Mouse (Mus musculus) cerebellum, postnatal 14 days (tissue): ENCODE measurements around the gene Slc35b1.

Experiments used
- DNase-seq, 2 experiments: peaks; one replicate each; pipeline ENCODE4 v3.0.0; 2021; ENCODE audit warnings: mixed read lengths in 2 of 2

The Slc35b1 gene

DNA sequence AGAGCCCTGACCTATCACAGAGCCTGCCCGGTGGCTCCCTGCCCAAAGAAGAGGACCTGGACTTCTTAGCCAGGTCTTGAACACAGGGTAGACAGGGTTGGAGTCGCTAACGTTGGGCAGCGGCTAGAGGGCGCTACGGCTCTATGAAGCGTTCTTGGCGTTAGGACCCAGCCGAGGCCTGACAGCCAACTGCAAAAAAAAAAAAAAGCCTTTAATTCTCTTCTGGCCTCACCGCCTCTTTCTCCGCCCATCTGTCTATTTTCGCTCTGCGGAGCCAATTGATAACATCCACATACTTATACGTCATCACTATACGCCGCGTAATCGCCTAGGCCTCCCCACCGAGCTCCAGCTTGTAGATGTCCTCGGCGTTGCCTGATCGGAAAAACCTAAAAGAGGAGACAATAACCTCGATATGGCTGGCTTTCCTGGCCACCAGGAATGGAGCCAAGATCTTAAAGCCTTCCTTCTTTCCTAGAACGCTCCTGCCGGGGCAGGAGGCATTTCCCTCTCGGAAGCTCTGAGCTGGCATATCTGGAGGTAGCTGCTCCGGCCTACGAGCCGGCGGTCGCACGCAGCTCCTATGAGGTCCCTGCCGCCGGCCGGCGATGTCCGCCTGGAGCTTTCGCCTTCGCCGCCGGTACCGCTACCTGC lies at the start of gene Slc35b1:
TSS of gene Slc35b1 (plus strand) at position 374 of the 654 bp plus-strand sequence.
- DNase-seq = peak; percentile 96

DNA sequence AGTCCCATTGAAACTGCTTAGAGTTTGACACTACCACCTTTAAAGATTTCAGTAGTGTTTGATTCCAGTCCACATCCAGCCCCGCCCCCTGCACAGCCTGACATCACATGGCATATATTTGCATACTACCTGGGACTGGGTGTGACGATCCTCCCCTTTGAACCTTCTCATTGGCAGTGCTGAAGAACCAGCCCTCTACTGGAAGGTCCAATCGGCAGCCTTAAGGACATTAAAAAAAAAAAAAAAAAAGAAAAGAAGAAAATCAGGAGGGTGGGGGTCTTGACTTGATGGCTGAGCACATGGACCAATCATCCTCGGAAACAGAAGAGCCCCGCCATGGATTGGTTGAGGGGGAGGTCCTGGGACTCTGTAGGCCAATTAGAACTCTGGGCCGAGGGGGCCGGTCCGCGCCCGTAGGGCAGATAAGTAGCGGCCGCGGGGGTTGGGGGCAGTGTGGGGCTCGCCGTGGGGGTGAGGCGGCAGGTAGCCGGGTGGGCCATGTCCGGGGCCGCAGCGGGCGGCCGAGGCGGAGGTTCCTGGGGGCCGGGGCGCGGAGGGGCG lies 47.8 kb upstream of the Slc35b1 start, which contains the start of gene Fam117a:
TSS of gene Fam117a (plus strand) at position 451 of the 561 bp plus-strand sequence.
- peak; percentile 77 to 78 for DNase-seq

- DNase-seq = peak; percentile 43 to 55
Observed at GRCm38 (mm10) chr11:95337129-95337813, 47.2 kb upstream of the Slc35b1 start.

GRCm38 (mm10) chr11:95337846-95338342 lies 46.6 kb upstream of the Slc35b1 start:
- no peak for DNase-seq

GRCm38 (mm10) chr11:95339471-95340021 lies 44.9 kb upstream of the Slc35b1 start:
- DNase-seq = no peak

- no peak for DNase-seq
Observed at GRCm38 (mm10) chr11:95340259-95340658, 44.2 kb upstream of the Slc35b1 start.

DNA sequence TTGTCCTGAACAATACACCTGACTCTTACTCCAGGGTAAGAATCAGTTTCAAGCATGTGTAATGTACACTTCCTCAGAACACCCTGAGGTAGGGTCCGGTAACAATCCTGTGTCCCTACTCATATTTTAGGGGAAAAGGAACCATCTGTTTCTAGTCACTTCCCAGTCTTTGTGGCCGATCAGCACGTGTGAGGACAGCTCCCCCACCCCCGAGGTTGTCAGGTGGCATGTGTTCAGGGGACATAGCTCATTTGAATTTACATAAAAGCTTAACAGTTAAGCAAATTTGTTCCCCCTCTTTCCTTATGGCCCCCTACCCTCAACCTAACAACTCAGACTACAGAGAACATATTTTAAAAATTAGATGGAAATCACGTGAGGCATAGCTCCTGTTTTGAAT lies 43.8 kb upstream of the Slc35b1 start:
- no peak for DNase-seq

DNA sequence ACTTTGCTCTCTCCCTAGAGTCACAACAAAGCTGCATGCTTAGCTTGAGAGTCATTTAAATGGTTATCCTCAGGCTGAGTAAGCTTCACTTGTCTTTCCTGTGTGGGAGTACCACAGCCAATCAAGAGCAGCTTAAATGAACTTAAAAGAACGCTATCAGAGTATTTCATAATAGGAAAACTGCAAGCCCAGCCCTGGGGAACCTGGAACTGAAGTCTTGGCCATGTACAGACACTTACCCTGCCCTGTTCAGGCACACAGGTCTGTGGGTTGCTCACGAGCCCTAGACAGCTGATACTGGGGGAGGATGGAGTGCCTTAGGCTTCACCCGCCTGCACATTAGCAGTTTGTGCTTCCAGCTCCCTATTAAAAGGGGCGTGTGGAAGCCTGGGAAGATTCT lies 41.3 kb upstream of the Slc35b1 start:
- no peak for DNase-seq

- DNase-seq = no peak
Observed at GRCm38 (mm10) chr11:95344181-95344580, 40.3 kb upstream of the Slc35b1 start.

- peak in 1 of 2 experiments; percentile 11 for DNase-seq
Observed at GRCm38 (mm10) chr11:95350289-95350688, 34.2 kb upstream of the Slc35b1 start.

GRCm38 (mm10) chr11:95350960-95351359 lies 33.5 kb upstream of the Slc35b1 start:
- DNase-seq = no peak

- DNase-seq = no peak
Observed at GRCm38 (mm10) chr11:95352686-95353085, 31.8 kb upstream of the Slc35b1 start.

DNA sequence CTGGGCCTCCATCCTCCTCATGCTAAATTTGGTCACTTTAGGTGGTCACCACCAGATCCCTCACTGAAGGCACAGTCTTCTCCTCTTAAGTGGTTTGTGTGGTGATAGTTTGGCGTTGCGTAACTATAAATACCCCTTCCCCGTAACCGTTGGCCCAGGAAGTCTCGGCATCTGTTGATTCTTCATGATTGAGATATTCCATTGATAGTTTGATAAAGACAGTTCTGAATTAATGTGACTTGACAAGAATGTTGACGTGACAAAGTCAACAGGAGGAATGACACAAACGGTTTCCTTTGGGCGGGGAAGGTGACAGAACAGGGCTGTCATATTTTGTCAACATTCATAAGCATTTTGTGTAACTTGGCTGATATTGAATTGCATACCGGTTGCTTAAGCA lies 31.3 kb upstream of the Slc35b1 start:
- no peak for DNase-seq

DNA sequence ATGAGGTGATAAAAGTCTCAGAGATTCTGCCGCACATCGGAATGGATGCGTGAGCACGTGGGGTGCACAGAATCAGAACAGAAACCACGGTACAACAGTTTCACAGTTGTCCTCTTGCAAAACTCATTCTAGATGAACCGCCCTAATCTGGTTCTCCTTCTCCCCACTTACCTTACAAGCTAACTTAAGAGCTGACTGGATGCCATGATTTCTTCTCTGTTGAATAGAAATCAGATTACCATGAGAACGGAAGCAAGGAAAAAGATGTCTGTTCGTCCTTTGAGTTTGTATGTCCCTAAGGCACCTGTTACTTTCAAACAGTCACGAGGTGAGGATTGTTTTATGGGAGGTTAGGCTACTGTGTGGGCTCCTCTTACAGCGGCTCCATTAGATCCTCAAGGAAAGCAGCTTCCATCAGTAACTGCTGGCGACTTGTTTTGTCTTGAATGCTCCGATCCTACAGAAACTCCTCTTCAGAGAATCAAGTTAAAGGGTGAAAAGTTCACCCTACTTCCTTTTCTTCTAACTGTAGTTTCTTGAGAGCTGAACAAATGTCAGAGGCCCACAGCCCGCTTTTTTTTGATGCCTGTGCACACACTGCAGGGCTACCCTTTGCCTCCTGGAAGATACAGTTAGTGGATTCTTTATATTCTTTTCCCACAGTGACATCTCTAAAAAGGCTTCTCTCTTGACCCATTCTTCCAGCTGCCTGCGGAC lies 30.1 kb upstream of the Slc35b1 start:
- DNase-seq = no peak

GRCm38 (mm10) chr11:95354945-95355660 lies 29.4 kb upstream of the Slc35b1 start:
- DNase-seq = no peak

DNA sequence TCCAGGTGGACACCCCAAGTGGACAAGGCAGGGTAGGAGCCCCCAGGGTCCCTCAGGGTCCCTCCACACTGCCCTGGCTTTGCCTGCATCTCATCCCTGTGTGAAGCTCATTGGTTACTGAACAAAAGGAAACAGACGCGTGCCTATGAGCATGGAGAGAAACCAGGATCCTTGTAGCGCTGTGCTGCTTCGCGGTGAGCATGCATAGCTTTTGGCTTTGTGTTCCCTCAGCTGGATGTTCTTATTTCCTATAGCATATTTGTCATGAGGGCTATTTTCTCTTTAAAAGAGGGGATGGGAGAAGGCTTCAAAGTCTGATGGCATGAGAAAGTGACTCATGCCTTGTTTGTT lies 28.9 kb upstream of the Slc35b1 start:
- no peak for DNase-seq

DNA sequence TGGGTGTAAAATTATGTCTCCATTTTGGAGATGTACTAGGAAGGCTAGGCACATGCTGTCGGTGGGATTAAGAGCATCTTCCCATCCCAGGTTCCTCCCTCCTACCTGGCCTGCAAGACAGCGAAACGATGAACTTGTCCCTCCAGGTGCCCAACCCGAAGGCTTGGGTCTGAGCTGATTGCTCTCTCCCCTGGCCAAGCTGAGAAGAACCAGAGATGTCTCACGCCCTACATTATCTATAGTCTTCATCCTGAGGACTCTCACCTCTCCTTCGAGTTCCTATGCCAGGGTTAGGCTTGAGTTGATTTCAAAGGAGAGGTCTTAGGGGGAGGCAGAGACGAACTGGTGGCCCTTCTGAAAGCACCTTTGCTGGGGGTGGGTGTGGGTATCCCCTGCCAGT lies 28.5 kb upstream of the Slc35b1 start:
- no peak for DNase-seq

DNA sequence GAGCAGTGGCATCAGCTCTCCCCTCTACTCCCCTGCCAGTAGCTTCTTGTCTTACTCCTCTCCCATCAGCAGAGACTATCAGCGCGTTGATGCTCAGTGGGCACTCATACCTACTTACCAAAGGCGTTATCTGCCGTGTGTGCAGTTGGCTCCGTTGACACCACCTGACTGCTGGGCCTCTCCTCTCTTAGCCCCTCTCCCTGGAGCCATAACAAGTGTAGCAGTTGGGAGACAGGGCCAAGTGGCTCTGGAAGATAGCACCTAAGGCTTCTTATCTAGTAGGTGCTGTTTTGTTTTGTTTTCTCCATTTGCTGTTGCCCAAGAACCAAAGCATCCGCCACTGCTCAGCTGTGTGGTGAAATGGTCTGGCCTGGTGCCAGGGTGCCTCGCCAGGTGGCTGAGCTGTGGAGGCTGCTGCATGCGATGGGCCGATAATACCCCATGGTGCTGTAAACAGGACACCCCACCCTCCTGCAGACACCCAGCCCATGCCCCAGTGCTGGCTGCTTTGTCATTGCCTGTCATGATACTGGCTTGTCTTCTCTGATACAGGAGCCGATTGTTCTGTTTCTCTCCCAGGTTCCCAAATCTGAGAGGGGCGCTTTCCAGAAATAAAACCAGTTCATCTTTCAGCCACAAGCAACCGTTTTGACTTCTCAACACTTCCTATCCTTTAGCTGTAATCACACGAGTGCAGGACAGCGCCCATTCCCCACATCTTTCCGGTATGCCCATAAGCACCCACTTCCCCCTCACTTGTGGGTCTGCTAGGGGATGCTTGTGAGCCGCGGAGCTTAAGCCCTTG lies 27.8 kb upstream of the Slc35b1 start:
- DNase-seq = peak; percentile 58 to 71

GRCm38 (mm10) chr11:95358263-95358662 lies 26.2 kb upstream of the Slc35b1 start:
- DNase-seq = no peak

DNA sequence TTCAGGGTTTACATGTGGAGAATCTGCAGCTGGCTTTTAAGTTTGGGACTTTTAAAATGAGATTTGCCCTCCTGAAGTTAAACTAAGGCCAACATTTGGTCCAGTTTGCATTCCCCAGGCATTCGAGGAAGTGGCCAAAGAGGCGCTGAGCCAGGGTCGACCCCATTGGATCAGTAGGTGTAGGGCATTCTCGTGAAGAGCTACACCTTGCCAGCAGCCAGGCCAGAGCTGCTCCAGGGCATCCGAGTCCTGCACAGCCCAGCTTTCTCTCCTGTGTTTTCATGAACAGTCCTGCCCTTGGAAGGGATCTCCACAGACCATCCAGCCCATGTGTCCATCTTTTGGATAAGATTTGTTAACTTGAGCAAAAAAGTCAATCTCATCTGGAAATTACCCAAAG lies 20.1 kb upstream of the Slc35b1 start:
- DNase-seq = no peak

DNA sequence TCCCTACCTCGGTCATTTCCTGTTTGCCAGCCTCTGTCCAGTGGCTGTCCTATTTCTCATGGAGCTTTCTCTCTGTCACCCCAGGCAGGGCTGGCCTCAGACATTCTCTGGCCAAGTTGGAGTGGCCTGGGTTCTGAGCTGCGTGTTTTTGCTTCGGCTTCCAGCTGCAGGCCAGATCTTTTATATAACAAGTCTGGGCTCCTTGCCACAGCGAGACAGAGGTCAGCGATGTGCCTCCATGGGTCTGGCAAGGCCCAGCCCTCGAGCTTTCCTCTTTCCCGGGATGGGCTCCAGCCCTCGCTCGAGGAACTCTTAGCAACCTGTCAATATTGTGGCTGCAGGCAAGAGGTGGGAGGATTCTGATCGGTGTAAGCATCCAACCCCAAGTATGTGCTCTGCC lies 18.9 kb upstream of the Slc35b1 start:
- DNase-seq = peak in 1 of 2 experiments; percentile 44
